Mouse (Mus musculus) stomach, embryonic 15.5 days (tissue): ENCODE data around the gene Fsd2. TPM values are rescaled to one million over a fixed set of nuclear protein-coding genes. Genes with fewer than 3 reads are reported as not detected.

ENCODE experiments used
- ATAC-seq: fragments of 200-750 bp; cut with Nextera tagmentation; 2 replicates; pipeline ENCODE4 v1.8.0; 2017; ENCODE audit warnings: low read depth, moderate number of reproducible peaks, moderate TSS enrichment; ENCODE audit not compliant: insufficient read depth, low FRiP score
- H3K27ac ChIP-seq: fragments of 300-500 bp; sonication (generic); 2 replicates; pipeline ENCODE4 v1.5.1; 2015; ENCODE audit warnings: mild to moderate bottlenecking, inconsistent platforms
- H3K27me3 ChIP-seq: fragments of 300-500 bp; sonication (generic); replicated peaks from 2 replicates; pipeline ENCODE4 v1.6.1; 2015; ENCODE audit warnings: inconsistent platforms
- H3K36me3 ChIP-seq: fragments of 300-500 bp; sonication (generic); 2 replicates; pipeline ENCODE4 v1.6.1; 2015; ENCODE audit warnings: inconsistent platforms
- H3K4me1 ChIP-seq: fragments of 300-500 bp; sonication (generic); 2 replicates; pipeline ENCODE4 v1.6.1; 2015; ENCODE audit warnings: inconsistent platforms
- H3K4me2 ChIP-seq: fragments of 300-500 bp; sonication (generic); 2 replicates; pipeline ENCODE4 v1.6.1; 2015; ENCODE audit warnings: mild to moderate bottlenecking, inconsistent platforms
- H3K4me3 ChIP-seq: fragments of 300-500 bp; sonication (generic); replicated peaks from 2 replicates; pipeline ENCODE4 v1.5.1; 2015; ENCODE audit warnings: inconsistent platforms
- H3K9ac ChIP-seq: fragments of 300-500 bp; sonication (generic); 2 replicates; pipeline ENCODE4 v1.6.1; 2015; ENCODE audit warnings: inconsistent platforms
- H3K9me3 ChIP-seq: fragments of 300-500 bp; sonication (generic); 2 replicates; pipeline ENCODE4 v1.6.1; 2016; ENCODE audit warnings: inconsistent platforms
- WGBS: fragments of 180-500 bp; shearing (Covaris S2); methylation state at CpG from one replicate; pipeline ENCODE4 v1.1.7; 2015; 5-methylcytosine and 5-hydroxymethylcytosine counted together
- polyA plus RNA-seq: library from polyadenylated mRNA; unstranded; fragments of >200 nt; fragmentation: Nextera tagmentation; extraction: Ambion mirVana; gene quantifications from 2 replicates; pipeline ENCODE4 v1.2.1, GENCODE M21; 2015

The Fsd2 gene
- polyA plus RNA-seq, 1 experiment from 2014 or later = 0.12 TPM

DNA sequence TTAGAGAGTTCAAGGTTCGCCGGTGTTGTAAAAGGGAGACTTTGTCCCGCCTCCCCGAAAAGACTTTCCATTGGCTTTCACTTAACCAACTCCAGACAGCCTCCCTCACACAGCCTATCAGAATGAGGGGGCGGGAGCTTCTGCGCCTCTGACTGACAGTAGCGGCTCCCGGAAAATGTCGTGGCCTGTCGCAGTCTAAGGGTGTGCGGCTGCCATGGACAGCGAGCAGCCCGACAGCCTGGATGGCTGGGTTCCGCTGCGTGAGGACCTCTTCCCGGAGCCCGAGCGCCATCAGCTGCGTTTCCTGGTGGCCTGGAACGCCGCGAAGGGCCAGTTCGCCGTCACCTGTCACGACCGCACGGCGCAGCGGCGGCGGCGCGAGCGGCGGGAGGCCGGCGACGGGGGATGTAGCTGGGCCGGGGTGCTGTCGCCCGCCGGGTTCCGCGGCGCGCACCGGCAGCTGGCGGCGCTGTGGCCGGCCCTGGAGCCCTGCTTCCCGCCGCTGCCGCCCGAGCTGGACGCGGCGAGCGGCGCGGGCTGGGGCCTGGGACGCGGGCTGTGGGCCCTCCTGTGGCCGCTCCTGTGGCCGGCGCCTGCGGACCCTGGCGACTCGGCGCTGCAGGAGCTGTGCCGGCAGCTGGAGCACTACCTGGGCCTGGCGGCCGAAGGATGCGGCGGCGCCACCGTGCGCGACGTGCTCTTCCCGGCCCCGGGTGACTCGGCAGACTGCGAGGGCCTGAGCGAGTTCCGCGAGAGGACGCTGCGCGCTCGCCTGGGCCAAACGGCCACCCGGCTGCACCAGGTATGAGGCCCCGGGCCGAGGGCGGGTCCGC is 4.6 kb upstream of the Fsd2 start, which contains the start of gene Whamm:
Gene Whamm, plus strand, starts transcription at position 159 of the 833 bp plus-strand sequence.
- WGBS = under 1% methylated on average over 94 of the region's 96 CpGs
- no peaks in the 10 kb centered on the region; the same call in 1 of the 2 replicates for H3K4me1 ChIP-seq
- peak within 1 kb of the TSS; percentile 86 for H3K9ac ChIP-seq
- H3K36me3 ChIP-seq = no peaks in the 10 kb centered on the region
- peak within 1 kb of the TSS; percentile 68 for H3K4me3 ChIP-seq
- ATAC-seq = peak; percentile 99
- peak within 1 kb of the TSS; percentile 88 for H3K4me2 ChIP-seq
- no peaks in the 10 kb centered on the region for H3K9me3 ChIP-seq
- H3K27ac ChIP-seq = peak within 1 kb of the TSS; percentile 91
- H3K27me3 ChIP-seq = no peaks in the 10 kb centered on the region

DNA sequence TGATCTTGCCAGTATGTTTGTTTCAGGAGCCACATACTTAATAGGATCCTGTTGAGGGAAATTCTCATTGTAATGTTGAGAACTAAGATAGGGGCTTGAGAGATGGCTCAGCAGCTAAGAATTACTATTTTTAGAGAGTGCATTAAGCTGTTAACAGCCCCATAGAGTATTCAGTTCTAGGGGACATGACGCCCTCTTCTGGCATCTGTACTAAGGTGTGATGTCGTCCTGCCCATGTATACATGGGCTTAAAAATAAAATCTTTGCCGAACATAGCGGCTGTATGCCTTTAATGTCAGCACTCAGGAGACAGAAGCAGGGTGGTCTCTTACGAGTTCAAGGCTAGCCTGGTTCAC is 4.0 kb upstream of the Fsd2 start:
- no peaks in the 10 kb centered on the region for H3K9me3 ChIP-seq
- H3K4me3 ChIP-seq = peak overlapping the region; percentile 68
- H3K27me3 ChIP-seq = no peaks in the 10 kb centered on the region
- WGBS = 6% methylated on average over 5 of the region's 5 CpGs
- peak overlapping the region; percentile 88 for H3K4me2 ChIP-seq
- ATAC-seq = peak; percentile 7; the same call in 1 of the 2 replicates
- H3K9ac ChIP-seq = no peak overlapping the region
- H3K4me1 ChIP-seq = no peaks in the 10 kb centered on the region; the same call in 1 of the 2 replicates
- no peak overlapping the region for H3K27ac ChIP-seq
- H3K36me3 ChIP-seq = no peaks in the 10 kb centered on the region

DNA sequence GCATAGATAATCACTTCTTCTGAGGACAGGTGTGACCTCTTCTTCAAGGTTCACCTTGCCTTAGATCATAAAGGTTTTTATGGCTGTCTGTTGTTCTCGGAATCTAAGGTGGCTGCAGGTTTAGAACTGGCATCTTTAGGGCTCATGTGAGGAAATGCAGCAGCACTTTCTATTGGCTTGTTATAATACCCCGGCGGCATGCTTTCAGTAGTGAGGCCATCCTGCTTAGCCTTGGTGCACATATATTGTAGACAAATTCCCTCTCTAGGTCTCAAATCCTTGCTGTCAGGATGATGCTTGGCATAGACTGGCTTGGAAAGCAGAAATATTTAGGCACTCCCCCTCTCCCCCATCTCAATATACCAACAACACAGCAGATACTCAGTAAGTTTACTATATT is 3.5 kb upstream of the Fsd2 start:
- H3K9me3 ChIP-seq = no peaks in the 10 kb centered on the region
- H3K27ac ChIP-seq = no peak overlapping the region
- H3K36me3 ChIP-seq = no peaks in the 10 kb centered on the region
- WGBS = 94% methylated on average over 3 of the region's 3 CpGs
- no peak overlapping the region for H3K9ac ChIP-seq
- H3K27me3 ChIP-seq = no peaks in the 10 kb centered on the region
- no peak overlapping the region for H3K4me3 ChIP-seq
- H3K4me1 ChIP-seq = no peaks in the 10 kb centered on the region; the same call in 1 of the 2 replicates
- no peak for ATAC-seq
- no peak overlapping the region for H3K4me2 ChIP-seq

- Histone ChIP-seq H3K27me3 (no peaks in the 10 kb centered on the region), H3K9me3 (no peaks in the 10 kb centered on the region), H3K9ac (no peak overlapping the region), H3K4me1 (no peaks in the 10 kb centered on the region; the same call in 1 of the 2 replicates), H3K27ac (no peak overlapping the region), H3K4me2 (no peak overlapping the region), H3K36me3 (no peaks in the 10 kb centered on the region), H3K4me3 (no peak overlapping the region)
- ATAC-seq = no peak
- 94% methylated on average over 1 of the region's 1 CpGs for WGBS
Observed at GRCm38 (mm10) chr7:81569851-81570250, 3.1 kb upstream of the Fsd2 start.

DNA sequence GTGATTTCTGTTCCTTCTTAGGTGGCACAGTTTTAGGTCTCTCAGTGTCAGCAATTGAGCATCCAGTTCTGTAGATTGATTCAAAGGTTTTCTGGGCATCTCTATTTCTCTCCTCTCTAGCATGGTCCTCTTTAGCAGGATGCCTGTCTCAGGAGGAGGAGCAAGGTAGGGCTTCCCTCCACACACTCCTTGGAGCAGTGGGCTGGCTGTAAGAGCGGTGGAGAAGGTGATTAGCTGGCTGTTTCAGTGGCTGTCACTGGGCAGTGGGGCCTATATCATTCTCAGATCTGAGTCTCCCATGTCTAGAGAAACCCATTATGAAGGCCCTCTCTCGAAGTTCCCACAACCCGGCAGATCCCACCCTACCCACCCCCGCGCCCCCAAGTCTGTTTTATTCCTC is 652 bp upstream of the Fsd2 start:
- 88% methylated on average over 5 of the region's 5 CpGs for WGBS
- H3K4me3 ChIP-seq = no peak overlapping the region
- H3K27ac ChIP-seq = no peak overlapping the region
- H3K27me3 ChIP-seq = no peaks in the 10 kb centered on the region
- no peaks in the 10 kb centered on the region for H3K36me3 ChIP-seq
- ATAC-seq = no peak
- H3K4me1 ChIP-seq = no peaks in the 10 kb centered on the region
- no peaks in the 10 kb centered on the region for H3K9me3 ChIP-seq
- no peak overlapping the region for H3K9ac ChIP-seq
- no peak overlapping the region for H3K4me2 ChIP-seq

GRCm38 (mm10) chr7:81566332-81566731 is 412 bp downstream of the Fsd2 start:
- 68% methylated on average over 4 of the region's 4 CpGs for WGBS
- H3K27ac ChIP-seq = no peak overlapping the region

GRCm38 (mm10) chr7:81565381-81566055 is 1.2 kb downstream of the Fsd2 start:
- no peak for ATAC-seq
- no peaks in the 10 kb centered on the region for H3K27me3 ChIP-seq
- H3K4me3 ChIP-seq = no peak overlapping the region
- no peaks in the 10 kb centered on the region for H3K4me1 ChIP-seq
- no peak overlapping the region for H3K27ac ChIP-seq
- WGBS = 55% methylated on average over 7 of the region's 7 CpGs
- H3K4me2 ChIP-seq = no peak overlapping the region
- H3K9me3 ChIP-seq = no peaks in the 10 kb centered on the region
- no peaks in the 10 kb centered on the region for H3K36me3 ChIP-seq
- H3K9ac ChIP-seq = no peak overlapping the region

More at GRCm38 (mm10) chr7:81566332-81566731, 412 bp downstream of the Fsd2 start:
- H3K36me3 ChIP-seq = no peaks in the 10 kb centered on the region
- no peak overlapping the region for H3K4me2 ChIP-seq
- no peak for ATAC-seq
- H3K27me3 ChIP-seq = no peaks in the 10 kb centered on the region
- no peaks in the 10 kb centered on the region for H3K9me3 ChIP-seq
- no peaks in the 10 kb centered on the region for H3K4me1 ChIP-seq
- H3K9ac ChIP-seq = no peak overlapping the region
- no peak overlapping the region for H3K4me3 ChIP-seq

GRCm38 (mm10) chr7:81564766-81565165 is 2.0 kb downstream of the Fsd2 start:
- H3K9me3 ChIP-seq = no peaks in the 10 kb centered on the region
- WGBS = 71% methylated on average over 7 of the region's 7 CpGs
- ATAC-seq = no peak
- H3K27ac ChIP-seq = no peak overlapping the region
- H3K27me3 ChIP-seq = no peaks in the 10 kb centered on the region
- no peak overlapping the region for H3K4me3 ChIP-seq
- H3K36me3 ChIP-seq = no peaks in the 10 kb centered on the region
- no peaks in the 10 kb centered on the region for H3K4me1 ChIP-seq
- no peak overlapping the region for H3K4me2 ChIP-seq
- H3K9ac ChIP-seq = no peak overlapping the region

GRCm38 (mm10) chr7:81563506-81564015 is 3.2 kb downstream of the Fsd2 start:
- ATAC-seq = no peak
- no peaks in the 10 kb centered on the region for H3K27me3 ChIP-seq
- H3K36me3 ChIP-seq = no peaks in the 10 kb centered on the region
- H3K27ac ChIP-seq = no peak overlapping the region
- no peaks in the 10 kb centered on the region for H3K4me1 ChIP-seq
- H3K9me3 ChIP-seq = no peaks in the 10 kb centered on the region
- WGBS = 73% methylated on average over 4 of the region's 4 CpGs
- H3K9ac ChIP-seq = no peak overlapping the region
- no peak overlapping the region for H3K4me3 ChIP-seq
- H3K4me2 ChIP-seq = no peak overlapping the region

- Histone ChIP-seq H3K27ac (no peak overlapping the region), H3K9ac (no peak overlapping the region), H3K4me1 (no peaks in the 10 kb centered on the region), H3K36me3 (no peaks in the 10 kb centered on the region), H3K27me3 (no peaks in the 10 kb centered on the region), H3K9me3 (no peaks in the 10 kb centered on the region), H3K4me2 (no peak overlapping the region), H3K4me3 (no peak overlapping the region)
- ATAC-seq = no peak
- WGBS = 67% methylated on average over 5 of the region's 5 CpGs
Observed at GRCm38 (mm10) chr7:81561211-81561610, 5.5 kb downstream of the Fsd2 start.

DNA sequence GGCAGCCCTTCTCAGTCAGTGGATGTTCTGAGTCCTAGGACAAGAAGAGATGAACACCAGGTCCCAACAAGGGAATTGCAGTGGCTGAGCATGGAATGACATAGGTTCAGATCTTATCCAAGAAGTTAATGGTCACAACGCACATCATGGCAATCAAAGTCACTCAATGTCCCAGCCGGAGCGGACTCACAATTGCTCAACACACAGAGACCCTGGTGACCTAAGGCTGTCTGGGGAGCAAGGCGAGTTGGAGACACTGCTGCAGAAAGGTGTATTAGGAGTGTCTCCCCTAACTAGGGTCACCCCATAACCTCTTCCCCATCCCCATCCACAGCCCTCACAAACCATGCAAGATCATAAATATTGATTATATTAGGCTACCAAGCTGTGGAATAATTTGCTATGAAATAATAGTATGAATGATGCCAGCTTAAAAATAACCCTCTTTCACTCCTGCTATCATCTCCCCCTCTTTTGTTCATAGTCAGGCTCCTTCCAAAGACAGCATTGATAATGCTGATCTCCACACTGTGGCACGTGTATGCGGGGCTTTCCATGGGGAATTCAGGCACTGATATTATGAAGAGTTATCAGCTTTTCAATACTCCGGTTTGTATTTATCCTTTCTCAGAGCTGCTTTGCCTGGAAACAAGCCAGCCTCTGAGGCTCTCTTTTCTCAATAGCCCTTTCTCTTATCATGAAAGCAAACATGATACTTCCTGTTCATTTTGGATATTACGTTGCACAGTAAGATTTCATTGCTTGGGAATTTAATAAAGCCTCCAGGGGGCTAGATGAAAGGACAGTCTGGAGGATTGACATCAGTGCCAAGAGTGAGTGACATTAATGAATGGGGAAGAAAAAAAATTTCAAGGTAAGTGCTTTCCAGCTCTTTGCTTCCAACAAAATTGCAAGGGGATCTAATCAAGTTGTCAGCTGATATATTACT is 6.4 kb downstream of the Fsd2 start:
- H3K27ac ChIP-seq = no peak overlapping the region
- H3K4me3 ChIP-seq = no peak overlapping the region
- 57% methylated on average over 8 of the region's 8 CpGs for WGBS
- no peaks in the 10 kb centered on the region for H3K9me3 ChIP-seq
- H3K9ac ChIP-seq = no peak overlapping the region
- no peaks in the 10 kb centered on the region for H3K27me3 ChIP-seq
- no peaks in the 10 kb centered on the region for H3K4me1 ChIP-seq
- no peak overlapping the region for H3K4me2 ChIP-seq
- ATAC-seq = no peak
- H3K36me3 ChIP-seq = no peaks in the 10 kb centered on the region
